In genomic region chr5:57721148-57721712, GRCm38 (mm10) we compare ENCODE assay signal across 8 mouse cellular contexts. TPM values are rescaled to one million over a fixed set of nuclear protein-coding genes. Genes with fewer than 3 reads are reported as not detected.
A peak's percentile ranks its signal among the peaks of the same experiment; 100 is the strongest.
DNase-seq lines count a peak whose midpoint lies in the region; ATAC-seq lines count a peak whose summit lies in the region.

No protein-coding gene starts in this region.

- no peak for ATAC-seq in kidney, embryonic 16.5 days (ENCODE audit: low FRiP score, low TSS enrichment)
- ATAC-seq in embryonic facial prominence, embryonic 15.5 days (ENCODE audit: insufficient number of reproducible peaks, low FRiP score, low TSS enrichment, low read depth): no peak
- no peak for ATAC-seq in intestine, embryonic 15.5 days
- no peak for ATAC-seq in neural tube, embryonic 13.5 days (ENCODE audit: low read depth)

- no peak overlapping the region for H3K27ac ChIP-seq in kidney, embryonic 16.5 days (ENCODE audit: low read length)
- H3K27ac ChIP-seq in embryonic facial prominence, embryonic 15.5 days (replicated peaks): no peak overlapping the region
- H3K27ac ChIP-seq in intestine, embryonic 15.5 days: no peak overlapping the region
- peak overlapping the region; percentile 24; the same call in 1 of the 2 replicates for H3K27ac ChIP-seq in neural tube, embryonic 13.5 days (replicated peaks)

- H3K4me1 ChIP-seq in kidney, embryonic 16.5 days (ENCODE audit: insufficient read depth, low read length): peaks cover 15% of the 10 kb centered on the region
- peaks cover 31% of the 10 kb centered on the region for H3K4me1 ChIP-seq in embryonic facial prominence, embryonic 15.5 days
- H3K4me1 ChIP-seq in intestine, embryonic 15.5 days (replicated peaks): peaks cover 13% of the 10 kb centered on the region; the same call in 1 of the 2 replicates
- peaks cover 49% of the 10 kb centered on the region for H3K4me1 ChIP-seq in neural tube, embryonic 13.5 days (replicated peaks)

- H3K4me3 ChIP-seq in kidney, embryonic 16.5 days (ENCODE audit: low read length): peak overlapping the region; percentile 74
- peak overlapping the region; percentile 69 for H3K4me3 ChIP-seq in embryonic facial prominence, embryonic 15.5 days (replicated peaks)
- H3K4me3 ChIP-seq in intestine, embryonic 15.5 days (replicated peaks): peak overlapping the region; percentile 58
- peak overlapping the region; percentile 73 for H3K4me3 ChIP-seq in neural tube, embryonic 13.5 days

- intact Hi-C loops in gastrocnemius, postnatal 14 days (cut with DNase I; ENCODE audit: low total_unique reads): no loop called here

- peak overlapping the region; percentile 76 for H3K4me2 ChIP-seq in kidney, embryonic 16.5 days (replicated peaks; ENCODE audit: low read depth, low read length)
- H3K4me2 ChIP-seq in embryonic facial prominence, embryonic 15.5 days (replicated peaks): peak overlapping the region; percentile 93
- H3K4me2 ChIP-seq in intestine, embryonic 15.5 days (replicated peaks): peak overlapping the region; percentile 93
- peak overlapping the region; percentile 92 for H3K4me2 ChIP-seq in neural tube, embryonic 13.5 days

- no peak for DNase-seq in kidney, postnatal 10 days
- DNase-seq in thymus, postnatal 4 days: no peak
- no peak for DNase-seq in gastrocnemius, postnatal 14 days
- no peak for DNase-seq in kidney, adult 9 months

- no peaks in the 10 kb centered on the region for H3K9me3 ChIP-seq in kidney, embryonic 16.5 days (ENCODE audit: low read length)
- H3K9me3 ChIP-seq in embryonic facial prominence, embryonic 15.5 days (replicated peaks): no peaks in the 10 kb centered on the region
- H3K9me3 ChIP-seq in intestine, embryonic 15.5 days: no peaks in the 10 kb centered on the region
- no peaks in the 10 kb centered on the region for H3K9me3 ChIP-seq in neural tube, embryonic 13.5 days

- H3K36me3 ChIP-seq in kidney, embryonic 16.5 days (ENCODE audit: insufficient read depth, low read length): no peaks in the 10 kb centered on the region
- no peaks in the 10 kb centered on the region for H3K36me3 ChIP-seq in embryonic facial prominence, embryonic 15.5 days
- no peaks in the 10 kb centered on the region for H3K36me3 ChIP-seq in intestine, embryonic 15.5 days
- no peaks in the 10 kb centered on the region for H3K36me3 ChIP-seq in neural tube, embryonic 13.5 days

- no peak overlapping the region for H3K9ac ChIP-seq in kidney, embryonic 16.5 days (replicated peaks; ENCODE audit: low read length)
- H3K9ac ChIP-seq in embryonic facial prominence, embryonic 15.5 days: no peak overlapping the region
- no peak overlapping the region for H3K9ac ChIP-seq in intestine, embryonic 15.5 days
- peak overlapping the region; percentile 85 for H3K9ac ChIP-seq in neural tube, embryonic 13.5 days

- H3K27me3 ChIP-seq in kidney, embryonic 16.5 days (ENCODE audit: insufficient read depth, low read length): peaks cover 26% of the 10 kb centered on the region
- no peaks in the 10 kb centered on the region for H3K27me3 ChIP-seq in embryonic facial prominence, embryonic 15.5 days
- H3K27me3 ChIP-seq in intestine, embryonic 15.5 days (replicated peaks): no peaks in the 10 kb centered on the region
- H3K27me3 ChIP-seq in neural tube, embryonic 13.5 days: peaks cover 17% of the 10 kb centered on the region; the same call in 1 of the 2 replicates

- 50% methylated on average over 8 of the region's 8 CpGs for WGBS in kidney, embryonic 16.5 days
- 34% methylated on average over 8 of the region's 8 CpGs for WGBS in embryonic facial prominence, embryonic 15.5 days
- WGBS in intestine, embryonic 15.5 days: 42% methylated on average over 8 of the region's 8 CpGs
- WGBS in neural tube, embryonic 13.5 days: 38% methylated on average over 8 of the region's 8 CpGs

RNA-seq across cellular contexts. Expression of gene Pcdh7, which starts 3.5 kb away (rescaled TPM):
- 4.1 and 5.8 TPM in 2 replicates for polyA plus RNA-seq in kidney, embryonic 16.5 days (2015; fragmentation: Nextera tagmentation; extraction: Ambion mirVana)
- 11.3 and 11.7 TPM in 2 replicates for polyA plus RNA-seq in embryonic facial prominence, embryonic 15.5 days (2015; fragmentation: Nextera tagmentation; extraction: Ambion mirVana)
- 5.8 and 6.4 TPM in 2 replicates for polyA plus RNA-seq in intestine, embryonic 15.5 days (2015; fragmentation: Nextera tagmentation; extraction: Ambion mirVana)
- polyA plus RNA-seq in neural tube, embryonic 13.5 days (2015; fragmentation: Nextera tagmentation; extraction: Ambion mirVana): 20.7 and 21.2 TPM in 2 replicates
- total RNA-seq in gastrocnemius, postnatal 14 days (2021): 1 to 10 TPM; 5.8 to 7.4 TPM
